Mouse (Mus musculus) kidney, adult 2 months (tissue): ENCODE measurements around the gene Ripor2.

Source experiments
- CTCF ChIP-seq: fragments of 200-500 bp; conservative IDR thresholded peaks from 2 replicates; pipeline ENCODE4 v1.5.1; 2011; ENCODE audit warnings: low read depth, mild to moderate bottlenecking, control low read depth, low read length, moderate library complexity, mixed read lengths; ENCODE audit not compliant: insufficient read depth, insufficient read length
- POLR2A ChIP-seq: fragments of 200-500 bp; IDR thresholded peaks from one replicate; pipeline ENCODE4 v1.6.1; 2011; ENCODE audit warnings: low read depth, low read length, control low read depth

GRCm38 (mm10) chr13:24670676-24671075 is 88.7 kb downstream of the Ripor2 start:
- no peak for TF ChIP-seq CTCF
- TF ChIP-seq POLR2A = no peak
